Mouse (Mus musculus): ENCODE measurements at regions not wholly inside any gene's neighbourhood (a gene's known extent, or its start where the extent isn't known, plus 50 kb on each side); places are given as distances from the start of the nearest gene placed in this dataset.

- TF ChIP-seq CTCF (IDR thresholded peaks at IDR 0.05; ENCODE audit: low read depth, low read length) (no peak), POLR2A (IDR thresholded peaks at IDR 0.05; ENCODE audit: extremely low read depth, insufficient read depth, low read length) (no peak)
Observed at GRCm38 (mm10) chr4:11893560-11894205, 87.4 kb downstream of the Gm10604 start.

All from liver, adult 2 months (tissue).